25 mouse cellular contexts compared by ENCODE assay signal in the genomic region with DNA sequence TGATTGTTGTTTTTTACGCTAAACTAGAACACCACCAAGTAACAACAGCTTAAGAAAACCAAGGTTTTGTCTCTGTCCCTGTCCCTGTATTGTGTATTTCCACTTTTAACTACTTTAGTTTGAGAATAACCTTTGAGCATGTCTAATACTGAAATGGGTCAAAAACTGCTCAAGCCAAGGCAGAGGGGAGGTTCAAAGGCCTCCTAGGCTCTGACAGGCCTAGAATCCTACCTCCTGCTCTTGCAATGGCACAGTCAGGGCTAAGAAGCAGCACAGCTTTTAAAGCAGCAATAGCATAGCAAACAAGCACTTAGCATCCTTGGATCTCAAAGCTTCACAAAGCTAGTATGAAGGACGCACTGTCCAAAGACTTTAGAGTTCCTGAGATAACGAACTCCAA. TPM values are rescaled to one million over a fixed set of nuclear protein-coding genes. Genes with fewer than 3 reads are reported as not detected.
DNase-seq lines count a peak whose midpoint lies in the region; ATAC-seq and TF ChIP-seq lines count a peak whose summit lies in the region.
"Had no signal": no experiment of that assay in that cellular context is flagged by ENCODE, and none has a peak within 500 bp of the region (broad histone marks: within the 10 kb centered on the region; RNA-seq: fewer than 3 reads in every experiment).

No protein-coding gene starts in this region.

- 52% methylated on average over 3 of the region's 3 CpGs for WGBS in liver, adult 2 months
- WGBS in intestine, postnatal 0 days, result 71% methylated on average over 3 of the region's 3 CpGs
- 90% methylated on average over 3 of the region's 3 CpGs for WGBS in stomach, postnatal 0 days

- H3K4me2 ChIP-seq in intestine, postnatal 0 days (replicated peaks; ENCODE audit: low read depth), result peak overlapping the region; percentile 69
- H3K4me2 ChIP-seq in stomach, postnatal 0 days (replicated peaks; ENCODE audit: low read depth), result peak overlapping the region; percentile 31; the same call in 1 of the 2 replicates
- H3K4me2 ChIP-seq: hindbrain, embryonic 12.5 days; midbrain, embryonic 15.5 days had no signal

- no peaks in the 10 kb centered on the region for H3K27me3 ChIP-seq in liver, adult 2 months (ENCODE audit: control insufficient read depth, insufficient read depth, low read length)
- no peaks in the 10 kb centered on the region for H3K27me3 ChIP-seq in intestine, postnatal 0 days (replicated peaks; ENCODE audit: control insufficient read depth, insufficient read depth, low read length)
- no peaks in the 10 kb centered on the region for H3K27me3 ChIP-seq in stomach, postnatal 0 days (ENCODE audit: control insufficient read depth, insufficient read depth, low read length)
- H3K27me3 ChIP-seq: hindbrain, embryonic 12.5 days; midbrain, embryonic 15.5 days had no signal

- no peak for TF ChIP-seq POLR2A in liver, adult 2 months (IDR thresholded peaks at IDR 0.05; ENCODE audit: extremely low read depth, insufficient read depth, low read length)

- DNase-seq in gastrocnemius, adult 2 months, result no peak
- no peak for DNase-seq in gastrocnemius, adult 18-20 months (ENCODE audit: low spot score)
- peak; percentile 85 for DNase-seq in liver, adult 2 months (ENCODE audit: extremely low read depth, low read depth, low spot score)
- no peak for DNase-seq in liver
- no peak for DNase-seq in stomach, postnatal 0 days (ENCODE audit: low spot score)
- DNase-seq in cerebellum, postnatal 36 days, result no peak
- no peak for DNase-seq in c-Kit-positive CD71-positive TER-119-positive erythroid progenitor cells, embryonic 14.5 days (ENCODE audit: low spot score)
- DNase-seq: cerebellum, postnatal 10 days; gastrocnemius, postnatal 14 days; heart, postnatal 10 days; lung, postnatal 10 days; thymus, postnatal 25 days had no signal

- no peak for TF ChIP-seq EP300 in stomach, postnatal 0 days (optimal IDR thresholded peaks at IDR 0.05)

- peaks cover 9% of the 10 kb centered on the region for H3K4me1 ChIP-seq in liver, adult 2 months (ENCODE audit: control insufficient read depth, insufficient read depth, low read length)
- H3K4me1 ChIP-seq in intestine, postnatal 0 days (replicated peaks; ENCODE audit: control insufficient read depth, insufficient read depth, low read length), result no peaks in the 10 kb centered on the region
- H3K4me1 ChIP-seq in stomach, postnatal 0 days (replicated peaks; ENCODE audit: control insufficient read depth, insufficient read depth), result no peaks in the 10 kb centered on the region
- H3K4me1 ChIP-seq: hindbrain, embryonic 12.5 days had no signal

- TF ChIP-seq CTCF in gastrocnemius, adult 2 months (IDR thresholded peaks at IDR 0.05), result no peak
- TF ChIP-seq CTCF in liver, adult 2 months (IDR thresholded peaks at IDR 0.05; ENCODE audit: low read depth, low read length), result no peak
- TF ChIP-seq CTCF in intestine, postnatal 0 days (IDR thresholded peaks at IDR 0.05; ENCODE audit: low read depth), result no peak
- no peak for TF ChIP-seq CTCF in stomach, postnatal 0 days (IDR thresholded peaks at IDR 0.05; ENCODE audit: low read depth)

- H3K4me3 ChIP-seq in gastrocnemius, adult 2 months, result peak overlapping the region; percentile 56
- H3K4me3 ChIP-seq in liver, adult 2 months (ENCODE audit: insufficient read depth, low read depth, low read length), result no peak overlapping the region
- H3K4me3 ChIP-seq in intestine, postnatal 0 days (ENCODE audit: low read depth, low read length), result no peak overlapping the region
- no peak overlapping the region for H3K4me3 ChIP-seq in stomach, postnatal 0 days (ENCODE audit: low read depth, low read length)
- H3K4me3 ChIP-seq: heart, embryonic 10.5 days; hindbrain, embryonic 12.5 days; midbrain, embryonic 15.5 days had no signal

- no peaks in the 10 kb centered on the region for H3K9me3 ChIP-seq in intestine, postnatal 0 days (ENCODE audit: control insufficient read depth)
- H3K9me3 ChIP-seq in stomach, postnatal 0 days (ENCODE audit: control insufficient read depth, low read length), result no peaks in the 10 kb centered on the region
- H3K9me3 ChIP-seq: heart, embryonic 10.5 days; hindbrain, embryonic 12.5 days; midbrain, embryonic 15.5 days had no signal

- H3K79me2 ChIP-seq in liver, adult 2 months (ENCODE audit: control insufficient read depth, insufficient read depth, low read length), result peaks cover 7% of the 10 kb centered on the region

- intact Hi-C loops in gastrocnemius, adult 2 months (cut with DNase I), result no loop called here

- no peak overlapping the region for H3K9ac ChIP-seq in liver, adult 2 months (ENCODE audit: low read depth, low read length)
- H3K9ac ChIP-seq in intestine, postnatal 0 days (ENCODE audit: low read depth, low read length), result no peak overlapping the region
- no peak overlapping the region for H3K9ac ChIP-seq in stomach, postnatal 0 days (ENCODE audit: low read length)
- H3K9ac ChIP-seq: hindbrain, embryonic 12.5 days; midbrain, embryonic 15.5 days had no signal

- no peak for ATAC-seq in intestine, postnatal 0 days
- no peak for ATAC-seq in stomach, postnatal 0 days (ENCODE audit: low FRiP score, low TSS enrichment)
- ATAC-seq: inflammation-experienced regulatory T-cells, adult 6 months; midbrain, embryonic 15.5 days had no signal

- peaks cover 46% of the 10 kb centered on the region for H3K36me3 ChIP-seq in liver, adult 2 months (ENCODE audit: control insufficient read depth, insufficient read depth, low read length)
- peaks cover 47% of the 10 kb centered on the region for H3K36me3 ChIP-seq in intestine, postnatal 0 days (ENCODE audit: control insufficient read depth, insufficient read depth)
- H3K36me3 ChIP-seq in stomach, postnatal 0 days (ENCODE audit: control insufficient read depth, insufficient read depth, low read length), result peaks cover 11% of the 10 kb centered on the region

- no peak overlapping the region for H3K27ac ChIP-seq in gastrocnemius, adult 2 months
- H3K27ac ChIP-seq in liver, adult 2 months (replicated peaks; ENCODE audit: insufficient read depth, low read depth, low read length), result 0 out of 2 replicates have a peak overlapping the region, but pooled peaks have one; percentile 15
- no peak overlapping the region for H3K27ac ChIP-seq in intestine, postnatal 0 days (ENCODE audit: low read depth, low read length)
- H3K27ac ChIP-seq in stomach, postnatal 0 days (replicated peaks), result no peak overlapping the region
- H3K27ac ChIP-seq: hindbrain, embryonic 12.5 days; layer of hippocampus, adult 2 months; midbrain, embryonic 15.5 days had no signal

RNA-seq across cellular contexts. Expression of gene Net1, which starts 28.9 kb away (rescaled TPM):
- total RNA-seq in gastrocnemius, adult 2 months (2021), result 10 to 100 TPM; 41.2 to 54.4 TPM
- total RNA-seq in gastrocnemius, adult 18-20 months (2021), result 10 to 100 TPM; 38.1 to 49.1 TPM
- total RNA-seq in liver, adult 2 months (2014; rRNA removed), result 20.5 and 26.3 TPM in 2 replicates
- 17.1 and 18.4 TPM in 2 replicates for polyA plus RNA-seq in liver, adult 2 months (2012; rRNA removed)
- 106 and 109 TPM in 2 replicates for polyA plus RNA-seq in intestine, postnatal 0 days (2015; fragmentation: Nextera tagmentation; extraction: Ambion mirVana)
- 54.6 and 59.1 TPM in 2 replicates for polyA plus RNA-seq in stomach, postnatal 0 days (2015; fragmentation: Nextera tagmentation; extraction: Ambion mirVana)

RNA-seq across cellular contexts. Expression of gene Tubal3, which starts 29.0 kb away (rescaled TPM):
- total RNA-seq in gastrocnemius, adult 2 months (2021), result not detected
- not detected for total RNA-seq in gastrocnemius, adult 18-20 months (2021)
- total RNA-seq in liver, adult 2 months (2014; rRNA removed), result not detected in 2 replicates
- polyA plus RNA-seq in liver, adult 2 months (2012; rRNA removed), result not detected in 2 replicates
- 44.1 and 58.4 TPM in 2 replicates for polyA plus RNA-seq in intestine, postnatal 0 days (2015; fragmentation: Nextera tagmentation; extraction: Ambion mirVana)
- polyA plus RNA-seq in stomach, postnatal 0 days (2015; fragmentation: Nextera tagmentation; extraction: Ambion mirVana), result not detected in 2 replicates
- total RNA-seq: adrenal gland, postnatal 4 days; gastrocnemius, postnatal 14 days; heart, postnatal 10 days; layer of hippocampus, adult 2 months; left cerebral cortex, adult 18-20 months; megakaryocyte, adult 5-6 weeks; MEL had no signal
- polyA plus RNA-seq: heart, embryonic 10.5 days; hindbrain, embryonic 12.5 days; limb, embryonic 11.5 days; midbrain, embryonic 15.5 days; spleen, adult 2 months had no signal

RNA-seq across cellular contexts. Expression of gene Calm5, which starts 35.1 kb away (rescaled TPM):
- not detected for total RNA-seq in gastrocnemius, adult 2 months (2021)
- total RNA-seq in gastrocnemius, adult 18-20 months (2021), result under 1 TPM in 1 of 2 experiments, not detected in 1; 0.43 TPM
- not detected in 2 replicates for total RNA-seq in liver, adult 2 months (2014; rRNA removed)
- polyA plus RNA-seq in liver, adult 2 months (2012; rRNA removed), result not detected in 2 replicates
- not detected in 2 replicates for polyA plus RNA-seq in intestine, postnatal 0 days (2015; fragmentation: Nextera tagmentation; extraction: Ambion mirVana)
- polyA plus RNA-seq in stomach, postnatal 0 days (2015; fragmentation: Nextera tagmentation; extraction: Ambion mirVana), result 0.18 TPM in 1 of 2 replicates, not detected in the other
- total RNA-seq: adrenal gland, postnatal 4 days; gastrocnemius, postnatal 14 days; heart, postnatal 10 days; layer of hippocampus, adult 2 months; left cerebral cortex, adult 18-20 months; megakaryocyte, adult 5-6 weeks; MEL had no signal
- polyA plus RNA-seq: heart, embryonic 10.5 days; hindbrain, embryonic 12.5 days; inflammation-experienced regulatory T-cells, adult 6 months; limb, embryonic 11.5 days; midbrain, embryonic 15.5 days; spleen, adult 2 months; testis, adult 2 months had no signal

RNA-seq across cellular contexts. Expression of gene Calm4, which starts 51.6 kb away (rescaled TPM):
- total RNA-seq in gastrocnemius, adult 2 months (2021), result not detected
- 1 to 10 TPM in 1 of 2 experiments, not detected in 1; 1.9 TPM for total RNA-seq in gastrocnemius, adult 18-20 months (2021)
- not detected in 2 replicates for total RNA-seq in liver, adult 2 months (2014; rRNA removed)
- polyA plus RNA-seq in liver, adult 2 months (2012; rRNA removed), result not detected in 2 replicates
- not detected in 2 replicates for polyA plus RNA-seq in intestine, postnatal 0 days (2015; fragmentation: Nextera tagmentation; extraction: Ambion mirVana)
- 280 and 324 TPM in 2 replicates for polyA plus RNA-seq in stomach, postnatal 0 days (2015; fragmentation: Nextera tagmentation; extraction: Ambion mirVana)
- total RNA-seq: adrenal gland, postnatal 4 days; gastrocnemius, postnatal 14 days; heart, postnatal 10 days; layer of hippocampus, adult 2 months; left cerebral cortex, adult 18-20 months; megakaryocyte, adult 5-6 weeks; MEL had no signal
- polyA plus RNA-seq: heart, embryonic 10.5 days; hindbrain, embryonic 12.5 days; inflammation-experienced regulatory T-cells, adult 6 months; limb, embryonic 11.5 days; midbrain, embryonic 15.5 days; spleen, adult 2 months had no signal

RNA-seq across cellular contexts. Expression of gene Ucn3, which starts 56.0 kb away (rescaled TPM):
- total RNA-seq in gastrocnemius, adult 2 months (2021), result not detected
- not detected for total RNA-seq in gastrocnemius, adult 18-20 months (2021)
- total RNA-seq in liver, adult 2 months (2014; rRNA removed), result not detected in 2 replicates
- not detected in 2 replicates for polyA plus RNA-seq in liver, adult 2 months (2012; rRNA removed)
- polyA plus RNA-seq in intestine, postnatal 0 days (2015; fragmentation: Nextera tagmentation; extraction: Ambion mirVana), result 0.43 and 0.51 TPM in 2 replicates
- not detected in 2 replicates for polyA plus RNA-seq in stomach, postnatal 0 days (2015; fragmentation: Nextera tagmentation; extraction: Ambion mirVana)
- total RNA-seq: gastrocnemius, postnatal 14 days; heart, postnatal 10 days; layer of hippocampus, adult 2 months; megakaryocyte, adult 5-6 weeks; MEL had no signal
- polyA plus RNA-seq: heart, embryonic 10.5 days; hindbrain, embryonic 12.5 days; inflammation-experienced regulatory T-cells, adult 6 months; limb, embryonic 11.5 days; midbrain, embryonic 15.5 days; spleen, adult 2 months; testis, adult 2 months had no signal
